Mouse (Mus musculus) lung, postnatal 25 days (tissue): ENCODE data around the gene Tapt1.
"Not testable (repeated sequence)": the region's sequence is repeated elsewhere in the genome, so short reads cannot be mapped to it uniquely, and the experiment has no call there.

Source experiments
- DNase-seq: peaks from one replicate; pipeline ENCODE4 v3.0.0; 2022; ENCODE audit warnings: low spot score

Tapt1 gene

DNA sequence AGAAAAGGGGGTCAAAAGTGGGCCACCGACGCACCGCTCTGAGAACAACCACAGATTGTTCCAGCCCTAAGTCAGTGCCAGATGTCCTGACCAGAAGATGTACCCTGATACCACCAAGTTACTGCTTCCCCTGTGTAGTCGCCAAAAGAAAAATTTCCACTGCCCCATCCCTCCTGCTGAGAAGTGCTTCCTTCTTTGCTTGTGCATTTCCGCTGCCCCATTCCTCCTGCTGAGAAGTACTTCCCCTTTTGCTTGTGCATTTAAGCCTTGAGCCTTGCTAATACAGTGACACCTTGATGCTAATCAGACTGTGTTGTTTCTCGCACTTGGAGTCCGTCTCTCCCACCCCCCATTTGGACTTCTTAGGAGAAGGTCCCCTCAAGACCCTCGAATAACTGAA, 99.9 kb downstream of the Tapt1 start:
- DNase-seq = not testable (repeated sequence)
